Mouse (Mus musculus) G1E (cell line): ENCODE data around the gene Lrrc8d. TPM values are rescaled to one million over a fixed set of nuclear protein-coding genes. Genes with fewer than 3 reads are reported as not detected.

Source experiments
- ATAC-seq: 2 replicates; pipeline ENCODE4 v1.8.0; 2016; ENCODE audit warnings: mild to moderate bottlenecking; ENCODE audit not compliant: insufficient number of reproducible peaks, poor library complexity, low FRiP score, severe bottlenecking; ENCODE audit errors: extremely low read depth
- DNase-seq: peaks from one replicate; pipeline ENCODE4 v3.0.0; 2012; ENCODE audit warnings: low spot score
- H3K27me3 ChIP-seq: 2 replicates; pipeline ENCODE4 v1.6.1; 2012; ENCODE audit warnings: mild to moderate bottlenecking, low read length, inconsistent platforms; ENCODE audit not compliant: insufficient read depth
- H3K36me3 ChIP-seq: replicated peaks from 2 replicates; pipeline ENCODE3; 2012; ENCODE audit warnings: mild to moderate bottlenecking, inconsistent platforms
- H3K4me1 ChIP-seq: 2 replicates; pipeline ENCODE4 v1.6.1; 2012; ENCODE audit warnings: low read depth, low read length, inconsistent platforms, mixed read lengths; ENCODE audit not compliant: insufficient read depth
- H3K4me3 ChIP-seq: 2 replicates; pipeline ENCODE4 v1.5.1; 2012; ENCODE audit warnings: low read depth, mild to moderate bottlenecking, inconsistent platforms, low read length, moderate library complexity, mixed read lengths
- H3K9me3 ChIP-seq: replicated peaks from 2 replicates; pipeline ENCODE4 v1.6.1; 2012; ENCODE audit warnings: inconsistent platforms
- CTCF ChIP-seq: IDR thresholded peaks from 2 replicates; pipeline ENCODE4 v1.5.1; 2012; ENCODE audit warnings: low read depth, low read length, inconsistent platforms, mixed read lengths
- GATA1 ChIP-seq: IDR thresholded peaks from 2 replicates; pipeline ENCODE4 v1.6.1; 2012; ENCODE audit warnings: borderline replicate concordance, low read length, inconsistent platforms, mixed read lengths
- GATA2 ChIP-seq: IDR thresholded peaks from 2 replicates; pipeline ENCODE4 v1.6.1; 2012; ENCODE audit warnings: low read depth, low read length, inconsistent platforms, borderline replicate concordance
- POLR2AphosphoS5 ChIP-seq: IDR thresholded peaks from 2 replicates; pipeline ENCODE4 v1.6.1; 2012; ENCODE audit warnings: low read depth, low read length, inconsistent platforms; ENCODE audit not compliant: insufficient replicate concordance
- TAL1 ChIP-seq: conservative IDR thresholded peaks from 2 replicates; pipeline ENCODE4 v1.6.1; 2012; ENCODE audit warnings: low read depth, low read length, inconsistent platforms, mixed read lengths
- polyA plus RNA-seq: library from polyadenylated mRNA; stranded (reverse); fragments of >175 nt; gene quantifications from 2 replicates; pipeline ENCODE4 v1.2.3, GENCODE M21; 2012
- total RNA-seq, 2 experiments: library from RNA; stranded (forward) in 1 of 2; stranded (reverse) in 1 of 2; fragments of 200-1000 nt in 1 of 2; fragments of >200 nt in 1 of 2; fragmentation: Nextera tagmentation in 1 of 2; gene quantifications; 2 replicates each; pipeline ENCODE4 v1.2.3; 2014 to 2017

Gene Lrrc8d
- total and polyA plus RNA-seq, 3 experiments, result 0.23 to 0.38 TPM; not detected in 1

GRCm38 (mm10) chr5:105822521-105823498, 123.0 kb downstream of the Lrrc8d start:
- Histone ChIP-seq H3K36me3 (no peaks in the 10 kb centered on the region), H3K4me1 (no peaks in the 10 kb centered on the region), H3K27me3 (no peaks in the 10 kb centered on the region), H3K4me3 (no peak overlapping the region), H3K9me3 (peaks cover 57% of the 10 kb centered on the region)
- no peak for TF ChIP-seq GATA1
- no peak for TF ChIP-seq GATA2
- TF ChIP-seq TAL1, result no peak
- TF ChIP-seq CTCF, result no peak
- DNase-seq (no peak), ATAC-seq (no peak)

DNA sequence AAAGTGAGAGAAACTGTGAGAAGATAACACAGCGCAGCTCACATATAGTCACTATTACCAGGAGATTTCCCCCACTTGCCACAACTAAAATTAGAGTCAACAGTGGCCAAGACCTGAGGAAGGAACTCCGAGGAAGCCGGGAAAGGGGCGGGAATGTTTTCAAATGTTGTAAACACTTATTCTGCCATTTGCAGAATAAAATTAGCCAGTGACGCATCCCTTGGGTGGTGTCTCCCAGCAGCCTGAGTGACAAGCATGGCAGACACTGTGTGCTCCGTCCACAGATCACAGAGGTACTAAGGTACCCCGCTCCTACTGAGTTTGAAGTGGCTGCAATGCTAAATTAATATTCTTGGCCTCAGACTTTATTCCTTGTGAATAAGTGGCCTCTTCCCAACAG, 124.5 kb downstream of the Lrrc8d start:
- Histone ChIP-seq H3K4me1 (no peaks in the 10 kb centered on the region), H3K4me3 (no peak overlapping the region), H3K27me3 (no peaks in the 10 kb centered on the region), H3K9me3 (peaks cover 51% of the 10 kb centered on the region), H3K36me3 (no peaks in the 10 kb centered on the region)
- DNase-seq (no peak), ATAC-seq (no peak)
- TF ChIP-seq GATA2 (no peak), TAL1 (no peak), GATA1 (no peak), POLR2AphosphoS5 (no peak), CTCF (no peak)

DNA sequence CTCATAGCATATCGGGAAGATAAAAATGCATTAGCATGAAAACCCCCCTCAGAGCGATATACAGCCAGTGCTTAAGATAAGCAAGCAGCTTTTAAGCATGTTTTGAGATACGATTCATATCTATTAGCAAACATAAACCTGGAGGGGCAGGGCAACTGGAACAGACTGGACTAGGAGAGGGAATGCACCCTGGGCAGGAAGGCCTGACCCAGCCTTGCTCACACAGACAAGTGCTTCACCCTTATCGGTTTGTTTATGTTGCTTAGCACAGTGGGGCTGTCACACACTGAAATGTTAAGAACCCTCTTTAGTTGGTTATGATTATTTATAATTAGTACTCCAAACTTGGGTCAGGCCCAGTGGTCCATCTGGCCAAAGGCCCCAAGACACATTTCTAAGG, 125.1 kb downstream of the Lrrc8d start:
- TF ChIP-seq GATA2 (no peak), POLR2AphosphoS5 (no peak), GATA1 (no peak), TAL1 (no peak), CTCF (no peak)
- Histone ChIP-seq H3K4me3 (no peak overlapping the region), H3K9me3 (peaks cover 49% of the 10 kb centered on the region), H3K4me1 (no peaks in the 10 kb centered on the region), H3K36me3 (no peaks in the 10 kb centered on the region), H3K27me3 (no peaks in the 10 kb centered on the region)
- DNase-seq (no peak), ATAC-seq (no peak)

DNA sequence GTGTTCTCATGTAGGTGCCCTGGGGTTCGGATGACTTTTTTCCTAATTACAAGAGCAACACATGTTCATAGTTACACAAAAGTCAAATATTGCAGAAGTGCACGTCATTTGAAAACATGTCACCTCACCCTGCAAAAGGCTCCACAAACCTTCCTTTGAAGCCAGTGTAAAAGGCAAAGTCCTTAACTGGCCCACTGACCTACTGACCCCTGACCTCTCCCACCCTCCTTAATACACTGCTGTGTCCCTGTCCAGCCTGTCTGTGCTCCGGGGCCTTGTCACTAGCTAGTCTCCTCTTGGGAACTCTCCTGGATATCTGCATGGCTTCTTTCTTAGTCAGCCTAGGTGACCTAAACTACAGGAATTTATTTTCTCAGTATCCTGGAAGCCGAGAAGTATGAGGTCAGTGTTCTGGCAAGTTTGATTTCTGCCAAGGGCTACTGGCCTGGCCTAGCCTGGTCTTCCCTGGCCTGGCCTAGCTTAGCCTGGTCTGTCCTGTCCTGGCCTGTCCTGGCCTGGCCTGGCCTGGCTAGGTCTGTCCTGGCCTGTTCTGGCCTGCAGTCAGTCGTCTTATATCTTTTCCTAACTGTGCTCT, 127.2 kb downstream of the Lrrc8d start:
- Histone ChIP-seq H3K27me3 (no peaks in the 10 kb centered on the region), H3K4me3 (no peak overlapping the region), H3K9me3 (peaks cover 45% of the 10 kb centered on the region), H3K36me3 (no peaks in the 10 kb centered on the region), H3K4me1 (no peaks in the 10 kb centered on the region)
- ATAC-seq (no peak), DNase-seq (no peak)
- TF ChIP-seq TAL1 (no peak), CTCF (no peak), GATA2 (no peak), POLR2AphosphoS5 (no peak), GATA1 (no peak)

GRCm38 (mm10) chr5:105828050-105828449, 128.3 kb downstream of the Lrrc8d start:
- Histone ChIP-seq H3K4me1 (no peaks in the 10 kb centered on the region), H3K36me3 (no peaks in the 10 kb centered on the region), H3K9me3 (peaks cover 41% of the 10 kb centered on the region), H3K4me3 (no peak overlapping the region), H3K27me3 (no peaks in the 10 kb centered on the region)
- TF ChIP-seq CTCF (no peak), GATA2 (no peak), POLR2AphosphoS5 (no peak), GATA1 (no peak), TAL1 (no peak)
- DNase-seq (no peak), ATAC-seq (no peak)

DNA sequence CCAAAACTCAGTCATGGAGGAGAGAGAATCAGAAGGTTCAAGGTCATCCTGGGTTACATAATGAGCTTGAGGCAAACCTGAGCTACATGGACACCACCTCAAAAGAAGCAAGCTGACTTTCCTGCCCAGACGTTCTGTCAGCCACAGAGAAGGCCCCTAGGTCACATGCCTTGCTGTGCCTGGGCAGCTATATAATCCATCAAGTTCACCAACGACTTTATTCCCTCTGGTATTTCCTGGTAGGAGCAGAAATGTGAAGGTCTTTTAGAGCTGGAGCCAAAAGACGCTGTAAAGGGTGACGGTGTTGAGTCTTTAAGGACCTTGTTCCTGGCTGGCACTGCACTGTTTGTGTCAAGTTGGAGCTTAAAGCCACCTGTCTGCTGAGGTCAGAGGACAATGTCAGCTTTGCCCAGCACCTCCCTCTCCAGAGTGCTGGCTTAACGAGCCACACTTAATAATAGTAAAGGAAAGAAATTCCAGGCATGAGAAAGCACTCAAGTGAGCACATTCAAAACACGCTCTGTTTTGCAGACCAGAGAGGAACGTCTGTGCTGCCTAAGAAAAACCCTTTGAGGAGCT, 129.3 kb downstream of the Lrrc8d start:
- TF ChIP-seq GATA2 (no peak), GATA1 (no peak), POLR2AphosphoS5 (no peak)
- Histone ChIP-seq H3K36me3 (no peaks in the 10 kb centered on the region), H3K4me3 (no peak overlapping the region), H3K9me3 (peaks cover 32% of the 10 kb centered on the region), H3K4me1 (no peaks in the 10 kb centered on the region), H3K27me3 (no peaks in the 10 kb centered on the region)
- no peak for ATAC-seq
- no peak for DNase-seq
